21 mouse cellular contexts compared by ENCODE assay signal in the genomic region with DNA sequence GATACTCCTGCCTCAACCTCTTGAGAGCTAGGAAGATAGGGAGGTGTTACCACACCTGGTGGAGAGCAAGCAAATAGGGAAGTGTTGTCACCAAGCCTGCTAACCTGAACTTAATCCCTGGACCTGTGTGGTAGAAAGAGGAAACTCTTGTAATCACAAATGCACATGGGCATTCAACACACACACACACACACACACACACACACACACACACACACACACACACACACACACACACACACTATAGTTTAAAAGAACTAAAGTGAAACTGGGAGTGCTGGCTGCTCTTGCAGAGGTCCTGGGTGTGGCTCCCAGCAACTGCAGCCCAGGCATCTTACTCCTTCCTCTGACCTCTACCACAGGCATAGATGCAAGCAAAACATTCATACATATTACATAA. TPM values are rescaled to one million over a fixed set of nuclear protein-coding genes. Genes with fewer than 3 reads are reported as not detected.
A peak's percentile ranks its signal among the peaks of the same experiment; 100 is the strongest.
DNase-seq lines count a peak whose midpoint lies in the region; ATAC-seq and TF ChIP-seq lines count a peak whose summit lies in the region.
"Had no signal": no experiment of that assay in that cellular context is flagged by ENCODE, and none has a peak within 500 bp of the region (broad histone marks: within the 10 kb centered on the region; RNA-seq: fewer than 3 reads in every experiment).

No protein-coding gene starts in this region.

- peak overlapping the region; percentile 71; the same call in 1 of the 2 replicates for H3K27ac ChIP-seq in liver, postnatal 0 days (ENCODE audit: low read depth)
- H3K27ac ChIP-seq: embryonic facial prominence, embryonic 12.5 days; heart, embryonic 15.5 days; hindbrain, embryonic 13.5 days; limb, embryonic 10.5 days; liver, embryonic 13.5 days; macrophage; midbrain, embryonic 15.5 days; neural tube, embryonic 13.5 days had no signal

- H3K4me3 ChIP-seq in liver, postnatal 0 days (ENCODE audit: low read depth, low read length): no peak overlapping the region
- H3K4me3 ChIP-seq: embryonic facial prominence, embryonic 12.5 days; heart, embryonic 15.5 days; hindbrain, embryonic 13.5 days; limb, embryonic 10.5 days; liver, embryonic 13.5 days; midbrain, embryonic 15.5 days; neural tube, embryonic 13.5 days had no signal

- no peak for DNase-seq in liver, postnatal 0 days
- DNase-seq in liver (no peak), MN1 (ENCODE audit: low spot score) (no peak)
- peak; percentile 52 to 60 for DNase-seq in CD8-positive naive resting alpha-beta T cell, adult 2 months (ENCODE audit: low read depth in 2 of 2, low spot score in 2 of 2)
- DNase-seq in induced T-regulatory cell, adult 2 months (ENCODE audit: low read depth): peak; percentile 76
- DNase-seq in gastrocnemius, postnatal 4 days (ENCODE audit: low spot score in 2 of 2): no peak
- DNase-seq in testis, postnatal 14 days (ENCODE audit: low spot score): no peak
- DNase-seq: cerebellum, adult 11-12 months; gastrocnemius, postnatal 25 days; liver, embryonic 13.5 days; right cerebral cortex, adult 18-20 months; thymus, adult 2 months had no signal

- peaks cover 8% of the 10 kb centered on the region for H3K4me1 ChIP-seq in liver, postnatal 0 days (ENCODE audit: insufficient read depth)
- H3K4me1 ChIP-seq: embryonic facial prominence, embryonic 12.5 days; hindbrain, embryonic 13.5 days; midbrain, embryonic 15.5 days; neural tube, embryonic 13.5 days had no signal

- peaks cover 33% of the 10 kb centered on the region for H3K36me3 ChIP-seq in liver, postnatal 0 days (replicated peaks; ENCODE audit: insufficient read depth, low read length)

- no peak for TF ChIP-seq CTCF in liver, postnatal 0 days (IDR thresholded peaks at IDR 0.05; ENCODE audit: low read depth)

- H3K4me2 ChIP-seq in liver, postnatal 0 days (ENCODE audit: low read depth, low read length): no peak overlapping the region
- H3K4me2 ChIP-seq: embryonic facial prominence, embryonic 12.5 days; heart, embryonic 15.5 days; hindbrain, embryonic 13.5 days; liver, embryonic 13.5 days; midbrain, embryonic 15.5 days; neural tube, embryonic 13.5 days had no signal

- no peak overlapping the region for H3K9ac ChIP-seq in liver, postnatal 0 days (replicated peaks)
- H3K9ac ChIP-seq: embryonic facial prominence, embryonic 12.5 days; heart, embryonic 15.5 days; hindbrain, embryonic 13.5 days; liver, embryonic 13.5 days; midbrain, embryonic 15.5 days; neural tube, embryonic 13.5 days had no signal

- H3K27me3 ChIP-seq in liver, postnatal 0 days (ENCODE audit: insufficient read depth, low read length): no peaks in the 10 kb centered on the region
- H3K27me3 ChIP-seq: embryonic facial prominence, embryonic 12.5 days; heart, embryonic 15.5 days; hindbrain, embryonic 13.5 days; liver, embryonic 13.5 days; midbrain, embryonic 15.5 days; neural tube, embryonic 13.5 days; Patski had no signal

- no peak for ATAC-seq in liver, postnatal 0 days
- ATAC-seq in neutrophil, adult 5-6 weeks (ENCODE audit: extremely low read depth, insufficient number of reproducible peaks, low FRiP score, poor library complexity, severe bottlenecking): peak; percentile 50
- ATAC-seq: midbrain, embryonic 15.5 days; Patski had no signal

- no peaks in the 10 kb centered on the region for H3K9me3 ChIP-seq in liver, postnatal 0 days (ENCODE audit: low read length)
- H3K9me3 ChIP-seq: embryonic facial prominence, embryonic 12.5 days; heart, embryonic 15.5 days; hindbrain, embryonic 13.5 days; limb, embryonic 10.5 days; liver, embryonic 13.5 days; midbrain, embryonic 15.5 days; neural tube, embryonic 13.5 days had no signal

- no peak for TF ChIP-seq EP300 in liver, postnatal 0 days (IDR thresholded peaks at IDR 0.05; ENCODE audit: low read depth)

RNA-seq across cellular contexts. Expression of a gene that starts 41.3 kb away (rescaled TPM):
- 5.6 and 7.4 TPM in 2 replicates for polyA plus RNA-seq in liver, postnatal 0 days (2015; fragmentation: Nextera tagmentation; extraction: Ambion mirVana)
- total RNA-seq in neutrophil, adult 5-6 weeks (2017): 428 and 461 TPM in 2 replicates
- total RNA-seq in gastrocnemius, postnatal 4 days (2021): 10 to 100 TPM; 40.0 to 47.7 TPM

RNA-seq across cellular contexts. Expression of a gene that starts 55.1 kb away (rescaled TPM):
- 6.3 and 6.4 TPM in 2 replicates for polyA plus RNA-seq in liver, postnatal 0 days (2015; fragmentation: Nextera tagmentation; extraction: Ambion mirVana)
- total RNA-seq in neutrophil, adult 5-6 weeks (2017): 5.0 and 9.7 TPM in 2 replicates
- 10 to 100 TPM; 29.3 to 31.8 TPM for total RNA-seq in gastrocnemius, postnatal 4 days (2021)

Comparison
In these comparisons a context has a peak if more than half of its experiments do, and no peak if none do; other contexts are left out.
1. DNase-seq: peak in CD8-positive naive resting alpha-beta T cell, adult 2 months (2 of 2) and induced T-regulatory cell, adult 2 months (single experiment); none in liver, postnatal 0 days (single experiment), liver (single experiment), gastrocnemius, postnatal 4 days (0 of 2), testis, postnatal 14 days (single experiment) and MN1 (single experiment).